Mouse (Mus musculus): ENCODE data around the gene Gm21119. TPM values are rescaled to one million over a fixed set of nuclear protein-coding genes. Genes with fewer than 3 reads are reported as not detected.
"Not testable (repeated sequence)": the region's sequence is repeated elsewhere in the genome, so short reads cannot be mapped to it uniquely, and the experiment has no call there.

Gene Gm21119
- polyA plus RNA-seq, 1 experiment from 2014 or later, result 0.10 TPM

- not testable (repeated sequence) for H3K4me1 ChIP-seq; H3K4me3 ChIP-seq; H3K9ac ChIP-seq; H3K9me3 ChIP-seq; H3K4me2 ChIP-seq (replicated peaks); H3K36me3 ChIP-seq; H3K27ac ChIP-seq; H3K27me3 ChIP-seq
- ATAC-seq (ENCODE audit: low FRiP score, low read depth), result peak; percentile 87
- 71% methylated on average over 11 of the region's 13 CpGs for WGBS
Observed at GRCm38 (mm10) chr8:20596842-20597708, 17.6 kb upstream of the Gm21119 start.

GRCm38 (mm10) chr8:20598300-20599170 lies 16.2 kb upstream of the Gm21119 start:
- 84% methylated on average over 9 of the region's 10 CpGs for WGBS
- H3K4me3 ChIP-seq; H3K36me3 ChIP-seq; H3K9me3 ChIP-seq; H3K27me3 ChIP-seq; H3K4me2 ChIP-seq (replicated peaks); H3K27ac ChIP-seq; H3K9ac ChIP-seq; H3K4me1 ChIP-seq: not testable (repeated sequence)
- ATAC-seq (ENCODE audit: low FRiP score, low read depth), result peak; percentile 78

GRCm38 (mm10) chr8:20599350-20599749 lies 15.4 kb upstream of the Gm21119 start:
- not testable (repeated sequence) for H3K4me3 ChIP-seq; H3K36me3 ChIP-seq; H3K27me3 ChIP-seq; ATAC-seq (ENCODE audit: low FRiP score, low read depth); H3K27ac ChIP-seq; H3K4me2 ChIP-seq (replicated peaks); H3K9ac ChIP-seq; H3K4me1 ChIP-seq; H3K9me3 ChIP-seq
- 82% methylated on average over 4 of the region's 6 CpGs for WGBS

GRCm38 (mm10) chr8:20610856-20611255 lies 3.9 kb upstream of the Gm21119 start:
- not testable (repeated sequence) for ATAC-seq (ENCODE audit: low FRiP score, low read depth)

GRCm38 (mm10) chr8:20612721-20613120 lies 2.0 kb upstream of the Gm21119 start:
- H3K4me1 ChIP-seq, H3K9ac ChIP-seq: not testable (repeated sequence)

More at GRCm38 (mm10) chr8:20610856-20611255, 3.9 kb upstream of the Gm21119 start:
- H3K4me1 ChIP-seq; H3K4me3 ChIP-seq; H3K4me2 ChIP-seq (replicated peaks); H3K9me3 ChIP-seq; H3K27ac ChIP-seq; H3K9ac ChIP-seq; H3K27me3 ChIP-seq; H3K36me3 ChIP-seq: not testable (repeated sequence)
- WGBS, result 55% methylated on average over 1 of the region's 1 CpGs

GRCm38 (mm10) chr8:20630766-20631165 lies 16.0 kb downstream of the Gm21119 start:
- H3K36me3 ChIP-seq; H3K9me3 ChIP-seq; H3K4me2 ChIP-seq (replicated peaks); H3K4me1 ChIP-seq; ATAC-seq (ENCODE audit: low FRiP score, low read depth); H3K4me3 ChIP-seq; H3K9ac ChIP-seq; H3K27ac ChIP-seq; H3K27me3 ChIP-seq: not testable (repeated sequence)
- WGBS, result 63% methylated on average over 1 of the region's 1 CpGs

More at GRCm38 (mm10) chr8:20612721-20613120, 2.0 kb upstream of the Gm21119 start:
- not testable (repeated sequence) for H3K9me3 ChIP-seq; H3K4me3 ChIP-seq; H3K27me3 ChIP-seq; ATAC-seq (ENCODE audit: low FRiP score, low read depth); H3K36me3 ChIP-seq; H3K4me2 ChIP-seq (replicated peaks); H3K27ac ChIP-seq

- 29% methylated on average over 1 of the region's 1 CpGs for WGBS
- H3K4me3 ChIP-seq; H3K4me1 ChIP-seq; H3K9me3 ChIP-seq; H3K36me3 ChIP-seq; ATAC-seq (ENCODE audit: low FRiP score, low read depth); H3K27ac ChIP-seq; H3K9ac ChIP-seq; H3K27me3 ChIP-seq; H3K4me2 ChIP-seq (replicated peaks): not testable (repeated sequence)
Observed at GRCm38 (mm10) chr8:20637931-20638330, 23.2 kb downstream of the Gm21119 start.

GRCm38 (mm10) chr8:20643536-20643935 lies 28.8 kb downstream of the Gm21119 start:
- not testable (repeated sequence) for H3K9ac ChIP-seq; H3K27me3 ChIP-seq; H3K4me1 ChIP-seq; H3K36me3 ChIP-seq; H3K4me3 ChIP-seq; H3K27ac ChIP-seq; H3K4me2 ChIP-seq (replicated peaks); ATAC-seq (ENCODE audit: low FRiP score, low read depth); H3K9me3 ChIP-seq
- no CpG with 5 or more reads among the region's 1 CpGs for WGBS

GRCm38 (mm10) chr8:20652976-20653375 lies 38.3 kb downstream of the Gm21119 start:
- H3K4me3 ChIP-seq; ATAC-seq (ENCODE audit: low FRiP score, low read depth); H3K9me3 ChIP-seq; H3K9ac ChIP-seq; H3K4me1 ChIP-seq; H3K27ac ChIP-seq; H3K4me2 ChIP-seq (replicated peaks); H3K36me3 ChIP-seq; H3K27me3 ChIP-seq: not testable (repeated sequence)

GRCm38 (mm10) chr8:20678418-20678817 lies 63.7 kb downstream of the Gm21119 start:
- not testable (repeated sequence) for ATAC-seq (ENCODE audit: low FRiP score, low read depth)

More at GRCm38 (mm10) chr8:20678418-20678817, 63.7 kb downstream of the Gm21119 start:
- not testable (repeated sequence) for H3K27ac ChIP-seq; H3K4me2 ChIP-seq (replicated peaks); H3K9ac ChIP-seq; H3K9me3 ChIP-seq; H3K4me3 ChIP-seq; H3K36me3 ChIP-seq; H3K27me3 ChIP-seq; H3K4me1 ChIP-seq

All from limb, embryonic 13.5 days (tissue).